Mouse (Mus musculus) cerebellum, adult 9-10 months (tissue): ENCODE data around the gene Alg11.

Experiments used
- DNase-seq: peaks from one replicate; pipeline ENCODE4 v3.0.0; 2022

Gene Alg11

DNA sequence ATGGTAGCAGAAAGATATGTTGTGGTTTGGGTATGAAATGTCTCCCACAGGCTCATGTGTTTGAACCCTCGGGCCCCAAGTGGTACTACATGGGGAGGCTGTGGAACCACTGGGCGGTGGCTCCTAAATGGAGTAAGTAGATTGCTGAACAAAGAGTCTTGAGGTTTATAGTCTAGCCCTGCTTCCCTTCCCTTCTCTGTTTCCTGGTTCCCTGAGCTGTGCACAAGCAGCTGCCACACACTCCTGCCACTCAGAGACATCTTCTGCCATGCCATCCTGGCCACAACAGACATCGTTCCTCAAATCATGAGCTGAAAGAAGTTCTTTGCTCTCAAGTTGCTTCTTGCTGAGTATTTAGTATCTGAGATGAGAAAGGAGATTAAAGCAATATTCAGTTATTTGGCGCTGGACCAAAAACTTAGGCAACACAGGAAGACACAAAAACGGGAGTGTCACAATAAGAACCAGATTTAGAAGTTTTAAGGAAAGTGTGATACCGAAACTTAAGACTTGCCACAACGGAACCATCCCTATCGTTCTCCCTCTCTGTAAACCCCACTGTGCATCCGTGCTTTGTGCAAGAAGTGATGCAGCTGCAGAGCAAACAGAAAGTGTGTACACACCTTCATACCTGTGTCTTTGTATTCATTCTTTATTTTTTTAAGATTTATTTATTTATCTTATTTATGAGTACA lies 18.9 kb downstream of the Alg11 start:
- no peak for DNase-seq

DNA sequence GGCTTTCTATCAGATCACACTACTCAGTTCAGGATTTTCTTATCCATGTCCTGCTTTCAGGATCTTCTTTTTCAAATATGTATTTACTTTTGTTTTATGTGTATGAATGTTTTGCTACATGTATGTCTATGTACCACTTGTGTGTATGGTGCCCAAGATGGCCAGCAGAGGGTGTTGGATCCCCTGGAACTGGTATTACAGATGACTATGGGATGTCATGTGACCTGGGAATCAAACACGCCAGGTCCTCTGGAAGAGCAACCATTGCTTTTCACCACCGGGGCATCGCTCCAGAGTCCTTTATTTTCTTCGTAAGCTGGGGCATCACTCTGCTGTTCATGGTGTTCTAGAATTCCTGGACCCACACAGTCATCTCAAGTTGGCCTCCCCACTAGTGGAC lies 28.7 kb downstream of the Alg11 start:
- no peak for DNase-seq

DNA sequence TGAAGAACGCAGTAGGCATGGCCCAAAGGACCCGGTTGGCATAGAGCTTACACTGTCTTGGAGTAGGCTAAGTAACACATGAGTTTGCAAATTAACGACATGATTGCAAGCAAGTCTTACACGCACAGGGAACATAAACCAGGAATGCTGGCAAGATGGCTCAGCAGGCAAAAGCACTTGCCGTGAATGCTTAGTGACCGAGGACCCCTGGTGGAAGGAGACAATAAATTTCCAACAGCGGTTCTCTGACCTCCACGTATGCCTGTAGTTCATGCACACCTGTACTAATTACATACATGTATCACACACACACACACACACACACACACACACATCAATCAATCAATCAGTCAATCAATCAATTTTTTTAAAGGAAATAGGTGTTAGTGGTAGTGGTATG lies 31.0 kb downstream of the Alg11 start:
- DNase-seq, result no peak

DNA sequence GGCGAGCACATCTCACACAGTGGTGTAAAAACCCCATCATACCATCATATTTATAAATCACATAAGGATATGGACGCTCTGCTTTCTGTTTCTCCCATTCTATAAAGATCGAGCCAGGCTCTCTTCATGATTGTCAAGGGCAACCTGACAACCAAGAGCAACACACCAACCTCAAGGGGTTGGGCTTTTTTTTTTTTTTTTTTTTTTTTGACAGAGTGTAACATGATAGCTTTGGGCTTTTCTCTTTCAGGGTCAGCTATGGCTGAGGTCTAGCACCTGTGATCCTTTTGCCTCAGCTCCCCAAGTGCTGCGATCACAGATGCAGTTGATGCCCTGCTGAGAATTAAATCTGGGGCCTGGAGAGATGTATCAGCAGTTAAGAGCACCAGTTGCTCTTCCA lies 46.5 kb downstream of the Alg11 start:
- no peak for DNase-seq
